Mouse (Mus musculus) cerebellum, adult 9-10 months (tissue): Measurements from ENCODE around the gene Rcl1.

Experiments
- DNase-seq: peaks from one replicate; pipeline ENCODE4 v3.0.0; 2022

Gene Rcl1

DNA sequence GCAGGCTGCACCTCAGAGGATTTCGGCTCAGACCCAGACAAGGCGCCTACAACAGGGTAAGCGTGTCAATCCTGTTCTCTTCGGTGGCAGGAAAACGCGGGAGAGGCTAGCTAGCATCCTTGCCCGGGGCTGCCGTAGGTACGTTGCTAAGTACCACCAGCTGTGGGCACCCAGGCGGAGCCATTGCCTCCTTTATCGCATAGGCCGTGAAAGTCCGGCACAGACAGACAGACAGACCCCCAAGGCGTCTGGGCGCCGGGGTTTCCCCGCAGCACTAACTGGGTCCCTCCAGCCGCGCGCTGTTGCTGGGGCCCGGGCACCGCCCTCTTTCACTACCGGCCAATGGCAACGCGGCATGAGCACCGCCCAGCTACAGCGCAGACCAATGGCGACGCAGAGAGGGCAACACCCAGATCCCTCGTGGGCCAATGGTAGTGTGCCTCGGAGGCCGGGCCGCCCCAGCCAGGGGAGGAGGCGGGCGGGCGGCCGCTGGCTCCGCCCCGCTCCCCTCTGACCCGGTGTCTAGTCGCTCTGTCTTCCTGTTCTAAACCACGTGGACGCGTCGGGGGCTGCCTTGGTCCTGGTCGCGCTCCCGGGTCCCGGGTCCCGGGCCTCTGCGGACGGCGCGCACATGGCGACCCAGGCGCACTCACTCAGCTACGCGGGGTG is at the start of gene Rcl1:
Gene Rcl1 (plus strand): TSS at position 502 of the 669 bp plus-strand sequence.
- peak; percentile 94 for DNase-seq

DNA sequence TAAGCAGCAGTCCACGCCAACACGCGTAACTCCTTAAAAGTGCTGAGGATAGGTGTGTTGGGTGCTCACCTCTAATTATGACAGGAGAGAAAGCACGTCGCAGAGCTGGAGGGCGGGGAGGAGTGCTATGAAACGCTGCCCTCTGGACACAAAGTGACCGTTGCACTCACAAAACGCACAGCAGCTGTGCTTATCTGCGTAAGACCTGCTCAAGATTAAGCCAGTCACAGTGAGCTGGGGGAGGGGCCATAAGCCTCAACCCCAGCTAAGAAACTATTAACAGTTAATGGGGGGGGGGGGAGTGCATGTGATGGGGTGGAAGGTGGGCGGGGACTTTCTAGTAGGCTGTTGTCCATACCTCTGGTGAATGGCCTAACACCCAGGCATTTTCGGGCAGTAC is 48.4 kb upstream of the Rcl1 start:
- no peak for DNase-seq

DNA sequence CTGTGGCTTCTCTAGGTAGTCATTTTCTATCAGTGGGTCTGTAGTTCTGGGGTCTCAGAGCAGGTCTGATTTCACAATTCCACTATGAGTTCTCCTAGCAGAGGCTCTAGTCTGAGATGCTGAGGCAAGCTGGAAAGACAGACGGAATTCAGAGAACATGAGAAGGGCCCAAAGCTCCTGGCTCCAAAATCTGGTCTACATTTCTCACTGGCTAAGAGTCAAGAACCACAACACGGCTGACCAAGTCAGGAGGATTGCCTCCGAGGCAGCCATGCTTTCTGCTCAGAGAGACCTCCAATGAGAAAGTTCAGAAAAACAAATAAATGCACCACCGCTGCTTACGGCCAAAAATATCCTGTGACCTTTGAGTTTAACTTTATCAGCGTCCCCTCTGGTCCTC is 46.6 kb upstream of the Rcl1 start:
- DNase-seq = no peak

DNA sequence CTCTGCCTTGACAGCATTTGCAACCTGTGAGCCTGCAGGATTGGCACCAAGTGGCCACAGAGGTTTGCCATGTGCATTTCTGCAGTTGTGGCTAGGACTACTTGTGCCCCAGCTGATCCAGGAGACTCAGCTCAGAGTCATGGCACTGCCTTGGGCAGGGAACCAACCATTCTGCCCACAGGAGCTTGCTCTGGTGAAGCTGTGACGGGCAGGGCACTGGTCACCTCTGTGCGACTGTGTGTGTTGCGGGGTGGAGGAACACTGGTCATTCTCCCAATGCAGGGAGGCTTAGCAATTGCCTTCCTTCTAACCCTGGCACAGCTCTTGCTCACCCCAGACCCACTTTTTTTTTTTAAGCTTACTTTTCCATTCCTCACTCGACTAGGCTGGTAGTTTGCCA is 45.7 kb upstream of the Rcl1 start:
- no peak for DNase-seq

DNA sequence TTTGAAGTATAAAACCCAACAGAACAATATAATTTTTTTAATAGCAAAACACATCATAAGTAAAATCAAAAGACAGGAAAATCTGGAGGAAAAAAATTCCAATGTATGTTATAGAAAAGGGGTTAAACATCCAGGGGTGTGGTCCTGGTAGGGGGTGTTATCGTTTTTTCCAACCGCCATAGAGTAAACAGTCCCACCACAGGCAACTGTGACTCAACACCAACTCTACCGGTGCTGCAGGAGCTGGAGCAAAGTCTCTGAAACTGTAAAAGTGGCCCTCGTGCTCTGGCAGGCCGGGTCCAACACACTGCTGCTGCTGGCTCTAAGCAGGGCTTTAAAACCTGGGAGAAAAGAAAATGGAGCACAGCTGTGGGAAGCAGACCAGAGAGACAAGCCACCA is 42.4 kb upstream of the Rcl1 start:
- no peak for DNase-seq

DNA sequence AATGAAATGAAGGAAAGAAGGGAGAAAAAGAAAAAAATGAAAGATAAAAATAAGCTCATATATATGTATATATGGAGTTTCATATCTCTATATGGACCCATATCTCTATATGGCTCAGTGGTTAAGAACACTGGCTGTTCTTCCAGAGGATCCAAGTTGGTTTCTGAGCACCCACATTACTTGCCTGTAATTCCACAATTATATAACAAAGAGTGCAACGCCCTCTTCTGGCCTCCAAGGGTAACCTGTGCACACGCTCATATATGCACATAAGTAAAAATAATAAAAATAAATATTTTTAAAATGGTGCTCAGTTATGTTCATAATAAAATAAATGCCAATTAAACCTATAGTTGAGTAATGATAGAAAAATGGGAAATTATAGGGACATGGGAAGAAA is 41.5 kb upstream of the Rcl1 start:
- no peak for DNase-seq

DNA sequence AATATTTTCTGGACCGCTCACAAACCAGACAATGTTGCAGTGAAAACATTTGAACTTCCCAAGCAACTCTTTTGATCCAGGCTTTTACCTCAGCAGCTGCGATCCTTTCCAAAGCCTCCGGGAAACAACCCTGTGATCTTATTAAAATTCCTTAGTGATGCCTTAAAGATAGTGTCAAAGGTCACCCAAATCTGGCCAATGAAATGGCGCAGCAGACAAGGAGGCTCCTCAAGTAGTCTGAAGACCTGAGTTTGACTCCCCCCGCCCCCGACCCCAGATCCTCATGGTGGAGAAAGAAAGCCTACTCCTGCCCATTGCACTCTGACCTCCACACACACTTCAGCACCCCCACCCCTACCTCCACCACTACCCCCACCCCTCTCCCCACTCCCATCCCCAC is 40.9 kb upstream of the Rcl1 start:
- no peak for DNase-seq

DNA sequence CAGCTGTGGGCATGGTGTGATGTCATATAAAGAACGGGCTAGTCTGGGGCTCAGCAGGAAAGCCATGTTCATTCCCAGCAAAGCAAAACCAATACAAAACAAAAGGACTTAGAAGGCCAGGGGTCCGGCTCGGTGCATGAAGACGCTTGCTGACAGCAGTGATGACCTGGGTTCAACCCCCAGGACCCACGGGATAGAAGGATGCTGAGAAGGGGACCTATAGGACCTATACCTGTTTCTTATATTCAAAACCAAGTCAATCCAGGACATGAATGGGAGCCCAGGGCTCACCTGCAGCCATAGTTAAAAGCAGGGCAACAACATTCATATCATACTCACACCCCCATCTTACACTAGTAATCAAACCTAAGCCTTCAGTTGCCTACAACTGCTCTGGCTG is 38.2 kb upstream of the Rcl1 start:
- no peak for DNase-seq

DNA sequence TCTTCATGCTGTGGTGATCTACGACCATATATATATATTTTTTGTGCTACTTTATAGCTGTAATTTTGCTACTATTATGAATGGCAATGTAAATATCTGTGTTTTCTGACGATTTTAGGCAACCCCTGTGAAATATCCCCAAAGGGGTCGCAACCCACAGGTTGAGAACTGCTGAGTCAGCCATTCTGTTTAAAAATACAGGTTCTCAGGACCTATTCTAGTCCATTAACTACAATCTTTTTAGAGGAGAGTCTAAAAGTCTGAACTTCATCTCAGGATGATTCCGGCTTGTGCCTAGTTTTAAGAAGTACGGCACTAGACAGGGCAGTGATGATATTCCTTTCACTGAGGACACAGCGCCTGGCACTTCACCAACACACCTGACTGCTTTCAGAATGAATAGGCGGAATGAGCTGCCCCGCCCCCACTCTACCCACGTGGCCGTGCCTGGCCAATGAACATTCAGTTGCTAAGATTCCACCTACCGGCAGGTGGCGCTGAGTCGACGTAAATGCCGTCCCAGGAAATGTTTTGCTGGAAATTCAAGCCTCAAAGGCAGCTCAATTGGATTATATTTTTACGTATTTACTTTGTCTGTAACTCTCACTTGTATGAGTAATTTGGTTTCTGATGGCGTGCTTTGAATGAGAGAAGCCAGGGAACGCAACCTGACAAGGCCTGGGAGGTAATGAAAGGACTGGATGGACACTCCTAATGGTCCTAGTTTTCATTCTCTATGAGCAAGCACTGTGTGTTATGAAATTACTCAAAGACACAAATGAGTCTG is 37.4 kb upstream of the Rcl1 start:
- peak; percentile 93 for DNase-seq

DNA sequence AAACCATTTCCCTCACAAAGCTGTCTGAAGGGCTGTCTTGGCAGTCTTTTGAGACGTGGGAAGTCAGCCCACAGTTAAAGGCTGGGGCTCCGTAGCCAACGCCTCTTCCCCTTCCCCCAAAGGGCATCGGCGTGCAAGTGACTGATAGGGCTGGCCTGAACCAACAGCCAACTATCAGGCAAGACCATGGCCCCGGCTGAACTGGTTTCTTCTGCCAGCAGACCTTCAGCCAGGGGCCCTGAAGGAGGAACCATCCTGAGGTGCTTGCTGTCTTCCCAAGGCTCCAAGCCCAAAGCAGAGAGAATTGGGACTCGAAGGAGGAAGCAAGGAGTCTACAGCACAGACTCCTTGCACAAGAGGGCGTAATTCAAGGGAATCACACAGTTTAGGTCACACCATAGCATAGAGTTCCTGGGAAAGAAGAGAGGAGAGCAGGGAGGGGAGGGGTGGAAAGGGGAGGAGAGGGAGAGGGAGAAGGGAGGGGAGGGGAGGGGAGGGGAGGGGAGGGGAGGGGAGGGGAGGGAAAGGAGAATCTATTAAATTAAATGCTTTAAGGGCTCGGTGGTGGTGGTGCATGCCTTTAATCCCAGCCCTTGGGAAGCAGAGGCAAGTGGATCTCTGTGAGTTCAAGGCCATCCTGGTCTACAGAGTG is 36.6 kb upstream of the Rcl1 start:
- DNase-seq = no peak

DNA sequence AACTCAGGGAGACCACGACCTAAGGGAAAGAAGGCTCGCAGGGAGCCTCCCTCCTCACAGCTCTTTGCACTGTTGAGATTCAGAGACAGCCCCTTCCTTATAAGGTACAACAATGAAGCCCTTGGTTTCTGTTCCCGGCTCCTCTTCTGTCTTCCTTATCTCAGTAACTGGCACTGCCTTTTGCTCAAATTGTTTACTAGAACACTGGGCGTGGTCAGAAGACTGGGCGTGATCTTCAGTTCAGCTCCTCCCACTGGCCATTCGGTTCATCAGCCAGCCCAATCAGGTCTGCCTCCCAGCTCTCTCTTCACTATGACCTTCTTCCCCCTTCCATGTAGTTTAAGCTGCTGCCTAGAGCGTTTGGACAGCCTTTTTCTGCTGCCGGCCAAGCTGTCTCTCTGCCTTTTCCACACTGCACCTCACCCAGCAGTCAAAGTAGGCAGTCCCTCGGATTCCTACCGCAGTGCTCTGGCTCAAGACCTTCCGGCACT is 34.1 kb upstream of the Rcl1 start:
- peak; percentile 48 for DNase-seq

DNA sequence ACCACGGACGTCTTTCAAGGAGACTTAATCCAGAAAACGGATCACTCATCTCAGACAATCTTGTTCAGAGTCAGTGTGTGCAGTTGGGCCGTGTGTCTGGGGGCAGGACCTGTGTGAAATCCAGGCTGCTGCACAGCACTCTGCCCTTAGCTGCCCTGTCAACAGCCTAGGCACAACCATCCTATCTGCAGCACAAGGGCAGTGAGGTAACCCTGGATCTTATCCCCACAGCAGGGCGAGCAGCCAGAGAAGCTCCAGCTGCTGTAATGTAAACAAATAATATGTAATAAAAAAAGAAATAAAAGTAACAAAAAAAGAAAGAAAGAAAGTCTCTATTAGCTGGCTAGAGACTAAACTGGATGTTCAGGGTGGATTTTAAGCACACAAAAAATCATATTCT is 32.0 kb upstream of the Rcl1 start:
- DNase-seq = no peak

DNA sequence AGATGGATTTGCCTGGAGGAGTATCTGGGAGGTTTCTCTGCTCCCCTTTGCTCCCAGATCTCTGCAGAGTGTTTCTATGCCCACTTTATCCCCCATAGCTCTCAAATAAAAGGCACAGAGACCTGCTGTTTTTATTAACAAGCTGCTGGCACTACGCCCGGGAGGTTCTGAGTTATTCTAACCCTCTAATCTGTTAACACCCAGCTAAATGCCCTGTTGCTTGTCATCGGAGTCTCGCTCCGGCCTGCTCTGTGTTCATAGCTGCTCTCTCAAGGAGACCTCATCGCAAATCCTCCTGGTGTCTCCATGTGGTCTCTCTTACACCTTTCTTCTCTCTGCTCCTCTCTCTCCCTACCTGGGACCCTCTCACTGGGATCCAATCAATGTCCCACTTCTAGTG is 26.4 kb upstream of the Rcl1 start:
- no peak for DNase-seq

DNA sequence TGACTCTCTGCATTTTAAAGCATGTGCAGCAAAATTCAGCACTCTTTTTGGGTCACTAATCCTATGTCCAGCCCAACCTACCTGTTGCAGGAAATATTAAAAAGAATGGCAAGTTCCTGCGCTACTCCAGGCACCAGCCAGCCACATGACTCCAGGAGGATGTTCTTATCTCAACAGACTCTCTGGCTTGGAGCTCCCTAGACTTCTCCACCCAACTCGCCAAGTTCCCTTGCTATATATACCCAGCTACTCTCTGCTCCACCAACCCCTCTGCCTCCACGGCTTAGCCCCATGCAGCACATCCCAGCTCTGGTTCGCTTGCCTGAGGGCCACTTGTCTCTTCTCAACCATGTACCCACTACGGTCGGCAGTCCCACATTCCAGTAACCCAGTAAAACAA is 12.5 kb upstream of the Rcl1 start:
- no peak for DNase-seq

DNA sequence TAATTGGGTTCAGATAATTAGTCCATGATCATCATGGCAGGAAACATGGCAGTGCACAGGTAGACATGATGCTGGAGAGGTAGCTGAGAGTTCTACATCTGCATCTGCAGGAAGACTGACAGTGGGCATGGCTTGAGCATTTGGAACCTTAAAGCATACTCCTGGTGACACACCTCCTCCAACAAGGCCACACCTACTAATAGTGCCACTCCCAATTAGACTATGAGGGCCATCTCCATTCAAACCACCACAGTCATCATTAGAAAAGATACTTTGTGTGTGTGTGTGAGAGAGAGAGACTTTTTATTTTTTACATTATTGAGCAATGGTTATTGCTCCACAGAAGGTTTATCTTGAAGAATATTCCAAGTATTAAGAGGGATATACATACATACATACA is 9.0 kb upstream of the Rcl1 start:
- no peak for DNase-seq

DNA sequence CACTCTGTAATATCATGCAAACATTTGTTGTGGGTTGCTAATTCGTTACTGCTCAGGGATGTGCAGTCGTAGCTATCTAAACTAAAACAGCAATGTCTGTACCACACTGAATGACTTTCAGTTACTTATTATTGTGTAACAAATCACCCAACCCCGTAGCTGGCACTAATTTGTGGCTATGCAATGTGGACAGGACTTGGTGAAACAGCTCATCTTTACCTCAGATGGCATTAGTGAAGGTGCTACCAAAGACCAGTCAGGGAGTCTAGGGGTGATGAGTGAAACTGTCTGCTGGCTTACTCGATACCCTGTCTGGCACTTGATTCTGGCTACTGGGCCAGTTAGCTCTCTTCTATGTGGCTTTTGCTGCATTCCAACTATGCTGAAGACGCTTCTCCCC is 2.1 kb upstream of the Rcl1 start:
- no peak for DNase-seq

DNA sequence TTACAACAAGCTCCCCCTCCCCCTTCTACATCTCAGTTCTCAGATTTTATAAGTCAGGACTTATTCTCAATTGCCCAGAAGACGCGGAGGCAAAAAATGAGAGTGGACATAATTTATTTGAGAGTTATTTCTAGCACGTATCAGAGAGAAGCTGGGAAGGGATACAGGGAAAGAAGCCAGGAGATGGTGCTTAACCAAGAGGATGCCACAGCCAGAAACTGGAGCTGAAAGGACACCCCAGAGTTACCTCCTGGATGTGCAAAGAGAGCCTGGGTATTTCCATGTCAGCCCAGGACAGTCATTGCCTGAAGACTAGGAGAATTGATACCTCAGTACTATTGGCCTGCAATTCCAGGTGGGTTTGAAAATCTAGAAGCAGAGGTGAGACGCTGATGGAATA is 1.6 kb upstream of the Rcl1 start:
- peak; percentile 46 for DNase-seq

DNA sequence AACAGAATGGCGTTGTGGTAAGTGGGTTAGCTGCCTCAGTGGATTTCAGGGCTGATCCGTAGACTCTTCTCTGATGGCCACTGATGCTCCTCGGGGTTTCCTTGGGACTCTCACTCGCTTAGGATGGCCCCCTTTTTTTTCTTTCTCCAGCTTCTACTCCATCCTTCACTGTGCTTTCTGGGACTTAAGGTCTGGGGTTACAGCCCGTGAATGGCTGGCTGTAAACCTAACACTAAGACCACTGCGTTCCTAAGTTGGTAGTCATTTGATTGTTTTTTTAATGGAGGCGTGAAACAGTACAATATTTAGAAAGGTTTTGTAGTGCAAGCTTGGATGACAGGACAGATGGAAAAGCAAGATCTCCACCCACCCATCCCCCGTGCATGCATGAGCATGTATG is 914 bp upstream of the Rcl1 start:
- DNase-seq = no peak

DNA sequence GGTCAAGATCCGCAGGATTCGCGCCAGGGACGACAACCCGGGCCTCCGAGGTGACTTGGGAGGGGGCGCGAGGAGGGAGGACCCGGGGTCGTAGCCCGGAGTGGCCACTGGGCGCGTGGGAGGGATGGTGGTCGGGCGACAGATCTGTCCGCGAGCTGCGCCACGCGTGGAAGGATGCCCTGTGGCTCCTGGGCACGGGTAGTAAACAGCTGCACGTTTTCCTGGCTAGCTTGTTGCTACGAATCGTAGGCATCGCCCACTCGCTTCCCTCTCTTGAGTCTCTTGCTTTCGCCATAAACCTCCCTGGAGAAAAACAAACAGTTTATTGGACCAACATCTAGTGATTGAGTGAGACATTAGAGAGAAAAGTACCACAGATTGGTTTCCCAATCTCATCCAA is 416 bp downstream of the Rcl1 start:
- DNase-seq = no peak

DNA sequence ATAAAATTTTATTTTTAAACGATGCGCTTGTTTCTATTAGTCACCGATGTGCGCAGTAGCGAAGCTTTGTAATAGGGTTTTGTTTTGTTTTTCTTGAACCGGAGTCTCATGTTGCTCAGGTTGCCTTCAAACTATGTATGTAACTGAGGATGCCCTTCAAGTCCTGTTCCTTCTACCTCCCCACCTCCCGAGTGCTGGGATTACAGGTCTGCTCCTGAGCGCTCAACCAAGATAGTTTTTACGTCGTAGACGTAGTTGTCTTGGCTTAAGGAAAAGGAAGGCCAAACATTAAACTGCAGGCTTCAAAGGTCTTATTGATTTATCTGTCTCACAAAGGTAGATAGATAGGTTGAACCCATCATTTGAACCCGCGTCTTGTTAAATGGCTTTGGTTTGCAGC is 923 bp downstream of the Rcl1 start:
- DNase-seq = peak; percentile 26

DNA sequence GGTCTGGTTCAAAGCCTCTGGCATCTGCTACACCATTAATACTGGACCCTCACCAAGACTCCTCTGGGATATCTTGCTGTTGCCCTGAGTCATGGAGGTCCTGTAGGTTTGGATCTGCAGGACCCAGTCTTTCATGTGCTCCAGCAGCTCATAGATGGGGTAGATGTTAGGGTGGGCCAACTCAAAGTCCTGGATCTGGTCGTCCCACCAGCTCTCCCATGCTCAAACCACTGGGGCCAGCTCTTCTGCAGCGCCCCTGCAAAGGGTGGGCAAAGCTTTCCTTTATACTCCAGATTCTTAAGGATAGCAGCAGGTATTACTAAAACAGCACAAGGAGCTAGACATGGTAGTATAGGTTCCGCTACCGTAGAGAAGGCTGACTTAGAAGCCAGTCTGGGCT is 4.6 kb downstream of the Rcl1 start:
- DNase-seq = no peak

DNA sequence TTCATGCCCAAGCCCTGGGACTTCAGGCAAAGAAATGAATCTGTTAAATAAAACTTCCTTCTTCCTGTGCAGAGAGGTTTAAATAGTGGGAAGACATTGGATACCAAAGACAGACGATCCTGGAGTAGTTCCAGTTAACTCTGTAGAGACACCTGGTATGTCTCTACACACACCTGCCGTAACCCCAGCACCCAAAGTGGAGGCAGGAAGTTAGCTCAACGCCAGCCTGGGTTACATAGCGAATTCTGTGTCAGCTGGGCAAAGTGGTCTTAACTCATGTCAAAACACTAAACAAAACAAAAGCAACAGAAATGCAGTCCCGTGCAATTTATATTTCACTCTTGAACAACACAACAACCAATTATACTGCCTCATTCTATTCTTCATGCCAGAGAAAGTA is 5.1 kb downstream of the Rcl1 start:
- no peak for DNase-seq

DNA sequence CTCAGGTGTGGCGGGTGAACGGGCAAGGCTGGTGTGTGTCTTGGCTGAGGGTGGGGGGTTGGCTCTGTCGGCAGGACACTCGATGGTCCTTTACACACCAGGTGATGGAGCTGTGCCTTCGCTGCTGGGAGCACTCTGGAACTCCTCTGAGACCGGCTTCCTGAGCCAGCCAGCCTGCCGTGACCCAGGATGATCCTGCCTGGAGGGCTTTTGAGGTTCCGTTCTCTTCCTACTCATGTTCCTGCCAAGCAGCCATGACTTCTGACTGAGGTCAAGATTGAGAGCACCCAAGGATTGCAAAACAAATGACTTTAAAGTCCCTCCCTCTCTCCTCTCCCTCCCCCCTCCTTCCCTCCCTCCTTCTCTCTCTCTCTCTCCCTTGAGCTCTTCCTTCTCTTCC is 11.5 kb downstream of the Rcl1 start:
- no peak for DNase-seq
